Mouse (Mus musculus) frontal cortex, postnatal 14 days (tissue): Measurements from ENCODE around the gene Polr2b.

Experiments used
- DNase-seq, 2 experiments: peaks; one replicate each; pipeline ENCODE4 v3.0.0; 2022; ENCODE audit warnings: low spot score in 2 of 2

The Polr2b gene

DNA sequence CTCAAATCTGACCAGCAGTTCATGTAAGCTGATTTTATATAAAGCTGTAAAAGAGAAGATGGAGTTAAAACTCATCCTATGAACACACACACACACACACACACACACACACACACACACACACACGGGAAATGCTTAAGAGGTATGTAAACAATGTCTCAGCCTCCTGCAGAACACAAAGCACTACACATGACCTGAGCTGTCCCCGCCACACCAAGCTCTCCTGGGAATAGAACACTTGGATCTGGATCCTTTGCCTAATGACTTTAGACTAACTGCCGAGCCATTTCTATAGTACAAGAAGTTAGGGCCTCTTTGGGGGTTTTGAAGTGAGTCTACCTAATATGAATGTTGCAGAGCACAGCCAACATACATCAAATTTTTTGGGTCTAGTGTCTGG is 52.2 kb downstream of the Polr2b start:
- DNase-seq: no peak

DNA sequence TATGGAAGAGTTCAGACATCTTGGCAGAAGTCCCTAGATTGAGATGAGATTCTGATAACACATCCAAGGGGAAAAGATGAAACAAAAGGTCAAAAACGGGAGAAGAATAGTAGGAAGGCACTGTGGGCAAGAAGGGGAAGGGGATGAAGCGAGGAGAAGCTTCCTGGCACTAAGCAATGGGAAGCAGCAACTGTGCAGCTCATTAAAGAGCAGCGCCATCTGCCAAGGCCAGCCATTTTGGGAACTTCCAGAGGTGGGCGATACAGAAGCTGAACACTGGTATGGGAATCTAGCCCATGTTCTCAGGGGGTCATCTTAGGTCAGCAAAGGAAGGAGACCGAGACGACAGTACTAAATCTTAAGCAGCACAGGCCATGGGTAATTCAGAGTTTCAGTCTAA is 53.7 kb downstream of the Polr2b start:
- DNase-seq: no peak

DNA sequence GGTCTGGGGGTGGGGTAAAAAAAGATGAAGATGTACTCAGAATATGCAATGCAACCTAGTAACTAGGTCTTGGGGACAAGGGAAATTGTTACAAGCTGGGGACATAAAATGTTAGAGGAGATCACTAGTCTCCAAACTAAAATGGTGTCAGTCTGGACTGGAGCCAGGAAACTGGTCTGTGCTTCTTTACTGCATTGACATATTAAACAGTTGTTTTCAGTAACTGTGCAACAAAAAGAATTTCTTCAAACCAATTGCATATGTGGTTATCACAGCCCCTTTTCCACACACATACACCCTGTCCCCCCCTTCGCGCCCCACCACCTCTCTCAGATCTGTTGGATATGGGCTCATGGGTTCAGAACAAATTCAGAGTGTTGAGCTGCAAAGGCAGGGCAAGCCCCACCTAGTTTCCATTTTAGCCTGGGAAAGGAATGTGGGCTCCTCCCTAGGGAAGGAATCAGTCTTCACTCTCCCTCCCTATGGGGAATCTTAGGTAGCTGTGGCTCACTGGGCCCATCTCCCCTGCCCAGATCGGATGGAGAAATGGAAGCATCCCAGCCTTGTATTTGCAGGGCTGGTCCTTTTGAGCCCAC is 54.6 kb downstream of the Polr2b start:
- DNase-seq: no peak

DNA sequence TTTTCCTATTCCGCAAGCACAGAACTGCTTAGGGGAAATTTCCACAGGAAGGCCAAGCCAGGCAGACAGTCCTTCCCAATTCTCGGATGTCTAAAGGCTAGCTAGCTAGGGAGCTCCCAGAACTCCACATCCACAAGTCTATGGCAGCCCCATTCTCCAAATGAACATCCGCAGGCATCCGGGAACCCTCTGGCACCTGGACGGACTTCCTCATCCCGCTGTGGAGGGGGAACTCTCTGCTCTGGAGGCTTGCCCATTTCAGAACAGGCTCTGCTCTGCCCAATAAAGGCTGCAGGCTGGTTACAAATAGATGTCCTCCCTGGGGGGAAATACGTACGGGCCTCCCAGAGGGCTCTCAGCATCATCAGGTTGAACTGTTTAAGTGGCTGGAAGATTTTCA is 56.4 kb downstream of the Polr2b start:
- no peak for DNase-seq

DNA sequence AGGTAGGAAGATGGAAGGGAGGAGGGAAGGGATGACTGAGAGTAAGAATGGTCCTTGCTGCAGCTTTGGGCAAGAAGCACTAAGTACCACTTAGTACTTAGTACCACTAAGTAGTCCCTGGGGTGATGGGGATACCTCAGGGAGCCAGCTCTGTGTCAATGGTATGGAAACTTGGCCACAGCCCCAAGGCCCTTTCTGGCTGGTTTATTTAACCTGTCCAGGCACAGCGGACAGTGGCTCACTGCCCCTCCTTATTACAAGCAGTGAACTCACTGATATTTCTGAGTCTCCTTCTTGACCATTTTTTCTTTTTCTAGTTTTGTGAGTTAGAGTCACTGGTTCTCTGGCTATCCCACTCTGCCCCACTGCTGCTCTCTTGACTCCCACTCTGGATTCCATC is 57.2 kb downstream of the Polr2b start:
- no peak for DNase-seq

DNA sequence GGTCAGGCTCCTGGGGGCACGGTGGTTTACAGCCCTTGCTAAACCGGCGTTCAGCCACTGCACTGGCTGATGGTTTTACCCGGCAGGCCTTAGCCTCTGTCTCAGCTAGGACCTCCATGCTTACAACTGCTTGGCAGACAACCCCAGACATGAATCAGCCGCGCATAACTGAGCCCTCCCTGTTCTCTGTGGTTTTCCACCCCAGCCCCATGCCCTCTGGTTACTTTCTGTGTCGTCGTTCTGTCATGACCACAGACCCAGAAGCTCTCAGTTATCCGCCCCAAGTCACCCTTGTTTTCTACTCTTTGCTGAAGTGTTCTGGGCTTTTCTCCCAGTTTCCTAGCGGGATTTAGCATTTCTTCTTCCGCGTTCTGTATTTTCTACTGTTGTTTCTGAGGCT is 57.7 kb downstream of the Polr2b start:
- no peak for DNase-seq

DNA sequence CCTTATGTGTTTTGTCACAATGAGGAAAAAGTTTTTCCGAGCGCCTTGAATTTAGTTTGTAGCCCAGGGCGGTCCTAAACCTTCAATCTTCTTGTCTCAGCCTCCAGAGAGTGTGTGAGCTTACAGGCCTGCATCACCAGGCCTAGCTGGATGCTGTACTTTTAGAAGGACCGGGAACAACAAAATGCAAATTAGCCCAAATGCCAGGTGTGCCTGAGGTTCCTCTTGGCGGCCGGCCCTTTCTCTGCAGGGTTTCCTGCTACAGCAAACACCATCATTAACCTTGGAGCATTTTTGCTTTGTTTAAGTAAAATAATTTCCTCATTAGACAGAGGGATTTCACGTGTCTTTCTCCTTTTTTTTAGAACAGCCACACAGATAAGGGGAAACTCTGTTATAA is 58.2 kb downstream of the Polr2b start:
- DNase-seq: no peak

DNA sequence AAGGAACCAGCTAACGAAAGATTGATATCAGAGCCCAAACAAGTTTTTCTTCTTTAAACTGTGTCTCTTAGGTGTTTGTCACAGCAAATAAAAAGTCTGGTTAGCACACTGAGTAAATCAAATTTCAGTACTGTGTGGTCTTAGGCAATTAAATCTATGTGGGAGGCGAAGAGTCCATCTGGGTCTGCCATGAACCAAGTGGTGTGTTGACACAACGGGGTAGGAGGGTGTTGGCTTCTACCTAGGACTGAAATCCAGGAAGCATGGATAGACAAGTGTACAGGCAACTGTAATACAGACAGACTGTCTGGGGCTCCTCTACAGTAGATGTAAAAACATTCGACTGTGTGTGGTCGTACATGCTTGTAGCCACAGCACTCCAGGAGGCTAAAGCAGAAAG is 59.4 kb downstream of the Polr2b start:
- DNase-seq: no peak

DNA sequence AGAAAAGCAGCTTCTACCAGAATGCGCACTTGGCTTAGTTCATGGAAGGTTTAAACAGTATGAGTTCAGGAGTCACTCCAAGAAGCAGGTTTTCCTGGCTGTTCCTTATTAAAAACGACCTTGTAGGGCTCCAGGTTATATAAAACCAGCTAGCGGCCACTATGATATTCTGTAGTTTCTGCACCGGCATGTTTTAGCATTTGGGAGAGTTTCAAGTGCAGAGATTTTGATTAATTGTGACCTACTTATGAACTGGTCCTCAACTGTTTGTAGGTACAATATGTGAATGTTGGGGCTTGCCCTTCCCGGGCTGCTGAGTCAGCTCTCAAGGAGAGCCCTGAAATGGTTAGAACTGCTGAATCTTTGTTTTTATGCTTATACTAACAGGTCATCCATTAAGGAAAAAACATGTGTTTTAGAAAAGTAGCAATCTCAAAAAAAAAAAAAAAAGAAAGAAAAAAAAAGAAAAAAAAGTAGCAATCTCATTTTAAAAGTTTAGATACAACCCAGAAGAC is 60.5 kb downstream of the Polr2b start:
- DNase-seq: no peak

DNA sequence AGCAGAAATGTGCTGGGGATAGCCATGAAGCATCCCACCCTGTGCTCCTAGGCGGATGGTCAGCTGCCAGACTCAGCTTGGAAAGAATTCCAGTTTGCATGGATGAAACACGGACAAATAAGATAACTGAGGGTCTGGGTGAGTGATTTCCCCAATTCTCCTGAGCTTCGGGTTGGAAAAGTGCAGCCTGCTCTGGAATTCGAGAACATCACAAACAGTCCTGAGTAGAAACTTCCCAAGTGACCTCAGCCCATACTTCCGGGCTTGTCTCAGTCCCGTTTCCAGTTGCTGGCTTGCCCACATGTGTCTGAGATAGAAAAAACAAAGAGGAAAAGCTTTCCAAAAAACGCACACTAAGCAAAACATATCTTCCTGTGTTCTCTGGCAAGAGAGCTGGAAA is 62.3 kb downstream of the Polr2b start:
- DNase-seq: no peak

DNA sequence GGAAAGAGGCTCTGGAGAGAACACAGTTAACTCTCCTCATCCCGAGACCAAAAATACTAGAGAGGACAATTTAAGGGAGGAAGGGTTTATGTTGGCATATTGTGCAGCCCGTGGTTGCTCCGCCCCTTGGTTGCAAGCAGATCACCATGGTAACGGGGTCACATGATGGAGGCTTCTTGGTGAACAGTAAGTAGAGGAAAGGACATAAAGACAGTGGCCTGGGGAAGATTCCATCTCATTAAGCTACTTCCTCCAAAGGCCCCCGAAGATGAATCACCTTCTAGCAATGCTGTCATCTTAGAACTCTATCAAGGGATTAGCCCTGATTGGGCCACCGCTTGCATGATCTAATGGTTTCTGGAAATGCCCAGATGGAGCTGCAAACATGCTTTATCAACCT is 62.8 kb downstream of the Polr2b start:
- DNase-seq: no peak

DNA sequence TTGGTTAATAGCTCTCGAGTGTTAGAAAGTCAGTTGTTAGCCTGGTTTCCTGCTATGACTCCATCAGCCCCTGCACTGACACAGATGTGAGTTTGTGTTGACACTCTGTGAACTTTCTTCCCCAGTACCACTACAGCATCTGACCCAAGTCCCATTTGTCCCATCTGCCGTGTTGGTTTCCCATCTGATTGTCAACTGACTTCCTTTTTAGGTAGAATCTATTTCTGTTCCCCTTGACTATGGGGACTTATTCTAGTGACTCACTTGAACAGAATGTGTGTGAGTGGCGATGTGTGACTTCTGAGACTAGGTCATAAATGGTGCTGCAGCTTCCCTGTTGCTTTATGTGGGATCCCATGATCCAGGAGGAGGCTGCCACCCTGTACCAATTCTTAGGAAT is 65.0 kb downstream of the Polr2b start:
- DNase-seq: no peak

DNA sequence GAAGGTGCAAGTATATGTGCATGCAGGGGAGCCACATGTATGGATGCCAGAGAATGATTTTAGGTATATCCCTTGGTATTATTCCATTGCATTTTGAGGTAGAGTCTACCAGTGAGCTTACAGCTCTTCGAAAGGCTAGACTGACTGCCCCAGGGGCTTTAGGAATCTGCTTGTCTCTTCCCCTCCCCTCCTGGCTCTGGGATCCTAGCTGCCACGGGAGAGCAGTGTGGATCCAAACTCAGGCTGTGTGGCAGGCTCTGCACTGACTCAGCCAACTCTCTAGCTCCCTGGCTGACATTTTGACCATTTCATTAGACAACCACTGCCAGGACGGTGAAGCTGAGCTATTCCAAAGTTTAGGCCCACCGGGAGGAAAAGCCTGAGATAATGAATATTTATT is 65.6 kb downstream of the Polr2b start:
- no peak for DNase-seq

DNA sequence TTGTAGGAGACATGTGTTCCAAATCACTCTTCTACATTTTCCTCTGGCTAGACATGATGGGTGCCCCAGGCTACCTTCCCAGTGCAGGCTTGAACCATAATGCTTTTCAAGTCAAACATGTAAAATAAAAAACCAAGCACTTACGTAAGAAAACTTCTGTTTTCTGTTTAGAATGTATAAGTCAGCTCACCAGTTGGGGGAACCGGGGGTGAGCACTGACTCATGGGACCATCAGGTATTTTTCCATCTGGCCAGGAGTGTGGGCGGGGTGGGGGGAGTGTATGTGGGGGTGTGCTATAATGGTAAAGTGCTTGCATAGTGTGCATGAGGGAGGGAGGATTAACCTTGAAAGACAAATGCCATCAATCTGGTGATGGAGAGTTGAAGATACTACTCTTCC is 68.1 kb downstream of the Polr2b start:
- no peak for DNase-seq

DNA sequence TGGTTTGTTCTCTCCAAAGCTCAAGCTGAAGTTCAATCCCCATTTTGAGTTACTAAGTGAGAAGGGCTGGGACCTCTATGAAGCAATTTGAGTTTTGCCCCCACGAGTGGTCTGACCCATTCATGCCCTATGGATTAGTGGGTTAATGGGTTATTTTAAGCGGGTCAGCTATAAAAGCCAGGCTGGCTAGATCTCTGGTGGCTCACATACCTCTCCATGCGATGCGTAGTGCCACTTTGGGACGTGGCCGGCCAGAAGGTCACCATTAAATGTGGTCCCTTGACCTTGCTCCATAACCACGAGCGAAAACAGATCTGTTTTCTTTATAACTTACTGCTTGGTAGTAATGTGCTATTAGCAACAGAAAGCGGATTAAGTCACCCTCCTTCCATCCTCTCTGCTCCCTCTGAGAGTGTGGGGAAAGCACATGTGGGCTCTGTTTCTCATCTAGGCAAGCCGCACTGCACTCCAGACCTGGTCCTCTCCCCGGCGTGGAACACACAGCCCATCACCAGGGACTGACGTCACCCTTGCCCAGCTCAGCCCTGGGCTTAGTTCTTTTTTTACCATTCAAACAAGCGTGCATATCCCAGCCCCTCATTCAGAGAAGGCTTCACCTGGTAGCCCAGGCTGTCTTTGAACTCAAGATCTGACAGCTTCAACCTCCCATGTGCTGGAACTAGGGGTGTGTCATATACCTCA is 69.6 kb downstream of the Polr2b start:
- no peak for DNase-seq

DNA sequence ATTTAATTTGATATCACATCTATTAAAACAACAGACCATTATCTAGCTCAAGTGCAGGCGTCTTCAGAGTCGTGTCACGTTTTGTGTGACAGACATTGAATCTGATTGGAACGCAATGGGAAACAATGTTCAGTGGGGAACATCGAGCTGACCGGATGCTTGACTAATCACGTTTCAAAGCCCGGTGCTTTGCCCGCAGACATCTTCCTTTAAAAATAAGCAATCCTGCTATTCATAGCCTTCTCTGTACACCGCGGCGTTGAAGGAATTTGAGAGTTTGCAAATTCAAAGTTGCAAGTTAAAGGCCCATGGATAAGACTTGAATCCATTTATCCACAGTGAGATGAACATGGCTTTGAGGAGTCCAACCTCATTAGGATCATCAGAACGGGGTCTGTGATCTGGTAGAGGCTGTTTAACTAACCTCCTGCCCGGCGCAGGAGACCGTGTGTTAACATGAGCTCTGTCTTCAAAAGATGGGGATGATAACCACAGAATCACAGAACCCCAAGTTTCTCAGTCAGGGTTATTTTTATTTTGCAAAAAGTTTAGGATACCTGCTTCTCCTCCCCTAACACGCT is 70.5 kb downstream of the Polr2b start:
- DNase-seq: no peak

DNA sequence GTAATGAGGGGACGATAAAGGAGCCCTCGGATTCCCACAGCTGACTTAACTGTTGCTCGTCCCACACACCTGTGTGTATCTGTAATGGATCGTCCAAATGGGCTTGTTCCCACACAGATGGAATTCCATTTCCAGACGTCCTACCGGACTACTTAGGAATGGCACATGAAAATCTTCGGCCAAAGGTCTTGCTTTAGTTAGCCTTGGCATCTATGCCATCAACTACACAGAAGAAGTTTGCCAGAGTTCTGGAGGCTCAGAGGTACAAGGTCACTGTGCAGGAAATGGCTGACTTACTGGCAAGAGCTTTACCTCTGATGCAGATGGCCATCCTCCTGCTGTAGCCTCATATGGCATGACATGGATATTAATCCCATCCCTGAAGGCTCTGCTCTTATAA is 71.3 kb downstream of the Polr2b start:
- no peak for DNase-seq

DNA sequence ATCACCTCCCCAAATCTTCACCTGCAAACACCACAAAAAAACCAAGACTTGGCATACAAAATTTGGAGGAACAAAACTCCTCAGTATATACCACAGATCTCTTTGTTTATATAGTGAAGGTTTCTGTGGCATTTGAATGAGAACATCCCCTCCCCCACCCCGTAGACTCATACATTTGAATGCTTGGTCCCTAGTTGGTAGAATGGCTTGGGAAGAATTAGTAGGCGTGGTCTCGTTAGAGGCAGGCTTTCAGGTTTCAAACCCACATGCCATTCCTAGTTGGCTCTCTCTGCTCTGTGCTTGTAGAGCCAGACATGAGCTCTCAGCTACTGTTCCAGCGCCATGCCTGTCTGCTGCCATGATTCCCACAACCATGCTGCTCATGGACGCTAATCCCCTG is 71.7 kb downstream of the Polr2b start:
- no peak for DNase-seq

DNA sequence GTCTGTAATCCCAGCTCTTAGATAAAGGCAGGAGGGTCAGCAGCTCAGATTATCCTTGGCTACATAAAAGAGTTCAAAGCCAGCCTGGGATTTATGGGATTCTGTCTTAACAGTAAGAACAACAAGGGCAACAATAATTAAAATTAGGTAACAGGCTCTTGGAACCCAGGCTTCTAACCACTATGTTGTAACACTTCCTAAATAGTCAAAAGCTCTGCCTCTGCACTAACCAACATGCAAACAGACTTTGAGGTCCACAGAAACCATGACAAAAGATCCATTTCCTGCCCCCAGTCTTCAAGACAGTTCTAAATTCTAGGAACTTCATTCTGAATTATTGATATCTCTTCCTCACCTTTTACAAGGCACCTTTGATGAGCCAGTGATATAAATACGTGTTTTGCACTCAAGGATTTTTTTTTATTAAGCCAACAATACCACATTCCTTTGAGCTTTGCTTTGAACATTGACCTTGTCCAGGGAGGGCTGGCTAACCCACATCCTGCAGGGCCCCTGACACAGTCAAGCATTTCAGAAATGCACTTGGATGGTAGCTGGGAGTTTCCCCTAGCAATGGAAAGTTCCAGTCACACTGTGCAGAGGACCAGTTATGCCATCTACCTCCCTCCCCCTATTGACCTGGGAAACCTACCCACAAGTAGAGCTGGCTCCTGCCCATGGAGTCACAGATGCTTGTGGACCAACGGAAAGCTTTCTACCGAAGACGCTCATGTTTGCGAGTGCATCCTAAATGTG is 74.0 kb downstream of the Polr2b start:
- no peak for DNase-seq

DNA sequence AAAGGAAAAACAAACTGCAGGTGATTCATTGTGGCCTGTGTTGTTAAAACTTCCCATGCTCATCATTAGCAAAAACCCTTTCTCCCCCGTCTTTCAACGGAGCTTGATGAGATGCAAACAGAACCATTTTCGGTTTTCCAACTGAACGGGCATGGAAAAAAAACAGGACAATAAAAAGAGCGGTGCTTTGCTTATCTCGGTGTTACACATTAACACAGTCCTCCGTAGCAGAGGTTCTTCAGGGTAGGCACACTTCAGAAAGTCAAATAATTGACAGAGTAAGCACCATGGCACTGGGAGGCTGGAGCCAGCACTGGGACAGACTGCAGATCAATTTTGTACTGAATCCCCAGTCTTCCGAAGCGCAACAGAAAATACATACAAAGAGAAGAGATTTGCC is 74.8 kb downstream of the Polr2b start:
- no peak for DNase-seq

DNA sequence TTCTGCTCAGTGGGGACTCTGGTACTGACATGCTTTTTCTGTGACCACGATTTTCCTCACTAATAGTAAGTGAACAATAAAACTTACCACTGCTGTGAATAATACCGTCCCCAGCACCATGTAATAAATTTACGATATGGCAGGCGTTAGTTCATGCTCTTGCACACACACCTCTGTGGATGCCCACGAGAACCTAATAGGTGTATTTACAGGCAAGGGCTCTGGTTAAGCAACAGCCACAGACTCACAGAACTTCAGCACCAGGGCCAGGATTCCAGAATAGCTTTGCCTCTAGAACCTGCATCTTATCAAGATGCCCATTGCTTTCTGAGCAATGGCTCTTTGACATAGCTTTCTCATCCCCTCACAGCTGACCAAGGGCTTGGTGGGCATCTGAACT is 75.3 kb downstream of the Polr2b start:
- DNase-seq: no peak

DNA sequence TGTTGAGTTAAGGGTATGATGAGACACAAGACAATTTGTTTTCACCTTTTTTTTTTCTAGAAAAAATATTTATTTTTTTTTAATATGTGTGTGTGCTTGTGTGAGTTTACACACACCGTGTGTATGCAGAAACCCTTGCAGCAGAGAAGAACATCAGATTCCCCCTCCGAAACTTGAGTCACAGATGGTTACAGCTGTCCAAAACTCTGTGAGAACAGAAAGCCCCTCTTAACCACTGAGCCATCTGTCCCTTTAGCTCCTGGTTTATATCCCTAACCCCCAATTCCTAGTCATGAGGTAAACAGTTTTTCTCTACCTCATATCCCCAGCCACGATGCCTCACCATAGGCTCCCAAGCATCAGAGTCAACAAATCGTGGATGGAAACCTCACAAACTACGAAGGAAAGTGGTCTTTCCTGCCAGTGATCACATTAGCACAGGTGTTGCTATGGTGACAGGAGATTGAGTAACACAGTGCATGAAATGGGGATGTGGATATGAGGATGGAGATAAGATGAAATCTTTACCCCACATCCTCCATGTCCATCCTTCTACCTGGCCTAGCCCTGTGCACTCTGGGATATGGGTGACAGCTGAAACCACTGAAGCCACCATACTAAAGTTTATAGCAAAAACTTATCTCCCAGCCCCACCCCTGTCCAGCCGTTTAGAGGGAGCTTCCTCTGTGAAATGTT is 76.1 kb downstream of the Polr2b start:
- DNase-seq: no peak
